Mouse (Mus musculus) right cerebral cortex, adult 18-20 months (tissue): ENCODE data around the gene Mogat2.

ENCODE experiments used
- DNase-seq: peaks from one replicate; pipeline ENCODE4 v3.0.0; 2022; ENCODE audit warnings: mixed read lengths

Gene Mogat2

GRCm38 (mm10) chr7:99238417-99238816, at the start of gene Mogat2:
Gene Mogat2 (minus strand): TSS chr7:99238619.
- no peak for DNase-seq

GRCm38 (mm10) chr7:99287287-99287686, 48.9 kb upstream of the Mogat2 start:
- peak; percentile 63 for DNase-seq

GRCm38 (mm10) chr7:99279586-99279985, 41.2 kb upstream of the Mogat2 start:
- DNase-seq: no peak

GRCm38 (mm10) chr7:99278309-99278708, 39.9 kb upstream of the Mogat2 start:
- no peak for DNase-seq

- no peak for DNase-seq
Observed at GRCm38 (mm10) chr7:99276679-99277078, 38.3 kb upstream of the Mogat2 start.

GRCm38 (mm10) chr7:99275131-99275530, 36.7 kb upstream of the Mogat2 start:
- no peak for DNase-seq

- peak; percentile 15 for DNase-seq
Observed at GRCm38 (mm10) chr7:99271630-99272029, 33.2 kb upstream of the Mogat2 start.

GRCm38 (mm10) chr7:99268951-99269945, 30.8 kb upstream of the Mogat2 start:
- peak; percentile 13 for DNase-seq

- no peak for DNase-seq
Observed at GRCm38 (mm10) chr7:99268506-99268900, 30.1 kb upstream of the Mogat2 start.

- DNase-seq: peak; percentile 88
Observed at GRCm38 (mm10) chr7:99267897-99268505, 29.6 kb upstream of the Mogat2 start.

GRCm38 (mm10) chr7:99267251-99267896, 29.0 kb upstream of the Mogat2 start, which contains the start of gene Map6:
Gene Map6 (plus strand): TSS chr7:99267447.
- peak; percentile 88 for DNase-seq

- DNase-seq: no peak
Observed at GRCm38 (mm10) chr7:99264597-99264996, 26.2 kb upstream of the Mogat2 start.

- DNase-seq: no peak
Observed at GRCm38 (mm10) chr7:99263509-99263908, 25.1 kb upstream of the Mogat2 start.

- no peak for DNase-seq
Observed at GRCm38 (mm10) chr7:99261900-99262299, 23.5 kb upstream of the Mogat2 start.

GRCm38 (mm10) chr7:99255006-99255405, 16.6 kb upstream of the Mogat2 start:
- DNase-seq: peak; percentile 84

GRCm38 (mm10) chr7:99250386-99250785, 12.0 kb upstream of the Mogat2 start:
- DNase-seq: no peak

- DNase-seq: peak; percentile 62
Observed at GRCm38 (mm10) chr7:99249582-99249911, 11.1 kb upstream of the Mogat2 start.

GRCm38 (mm10) chr7:99248906-99249581, 10.6 kb upstream of the Mogat2 start:
- DNase-seq: no peak

- DNase-seq: no peak
Observed at GRCm38 (mm10) chr7:99248157-99248742, 9.8 kb upstream of the Mogat2 start.

GRCm38 (mm10) chr7:99242097-99242496, 3.7 kb upstream of the Mogat2 start:
- DNase-seq: no peak

GRCm38 (mm10) chr7:99236888-99237660, 1.3 kb downstream of the Mogat2 start:
- DNase-seq: no peak

- DNase-seq: no peak
Observed at GRCm38 (mm10) chr7:99235657-99236056, 2.8 kb downstream of the Mogat2 start.
